Mouse (Mus musculus) heart, postnatal 36 days (tissue): ENCODE results near the gene Sec14l5. TPM values are rescaled to one million over a fixed set of nuclear protein-coding genes. Genes with fewer than 3 reads are reported as not detected.

Experiments used
- DNase-seq, 2 experiments: peaks; one replicate each; pipeline ENCODE4 v3.0.0; 2021 to 2022
- intact Hi-C: fragments of 180-260 bp; cut with DNase I; formaldehyde crosslinking; loops from one replicate; pipeline ENCODE4 v1.15.1; 2025
- total RNA-seq, 2 experiments: library from RNA; stranded (reverse); gene quantifications; 2 replicates each; pipeline ENCODE4 v1.2.3; 2021

Gene Sec14l5
- total RNA-seq, 2 experiments from 2014 or later: 0.51 to 0.78 TPM

- DNase-seq: no peak
- intact Hi-C loops: no loop called here
These were observed 3.6 kb downstream of the Sec14l5 start for GRCm38 (mm10) chr16:5150544-5150943.

- intact Hi-C loops: no loop called here
- DNase-seq: no peak
These were observed 6.6 kb downstream of the Sec14l5 start for GRCm38 (mm10) chr16:5153299-5154026.

- intact Hi-C loops: no loop called here
- DNase-seq: no peak
These were observed 8.1 kb downstream of the Sec14l5 start for GRCm38 (mm10) chr16:5155014-5155413.

- no peak for DNase-seq
- intact Hi-C loops: no loop called here
These were observed 9.6 kb downstream of the Sec14l5 start for GRCm38 (mm10) chr16:5156495-5156894.

- intact Hi-C loops: no loop called here
- DNase-seq: no peak
These were observed 10.2 kb downstream of the Sec14l5 start for GRCm38 (mm10) chr16:5157113-5157512.

GRCm38 (mm10) chr16:5159248-5159647, 12.3 kb downstream of the Sec14l5 start:
- intact Hi-C loops: no loop called here
- no peak for DNase-seq

- intact Hi-C loops: no loop called here
- DNase-seq: no peak
These were observed 17.4 kb downstream of the Sec14l5 start for GRCm38 (mm10) chr16:5164327-5164726.

GRCm38 (mm10) chr16:5168038-5168437, 21.1 kb downstream of the Sec14l5 start:
- intact Hi-C loops: no loop called here
- DNase-seq: no peak

GRCm38 (mm10) chr16:5168829-5169228, 21.9 kb downstream of the Sec14l5 start:
- intact Hi-C loops: no loop called here
- peak; percentile 48 to 62 for DNase-seq

- DNase-seq: no peak
- intact Hi-C loops: no loop called here
These were observed 25.7 kb downstream of the Sec14l5 start for GRCm38 (mm10) chr16:5172636-5173035.

GRCm38 (mm10) chr16:5183310-5183975, 36.5 kb downstream of the Sec14l5 start:
- intact Hi-C loops: no loop called here
- no peak for DNase-seq

- no peak for DNase-seq
- intact Hi-C loops: no loop called here
These were observed 37.2 kb downstream of the Sec14l5 start for GRCm38 (mm10) chr16:5184101-5184500.

GRCm38 (mm10) chr16:5184956-5185355, 38.0 kb downstream of the Sec14l5 start:
- intact Hi-C loops: no loop called here
- DNase-seq: no peak

GRCm38 (mm10) chr16:5185691-5186090, 38.8 kb downstream of the Sec14l5 start:
- intact Hi-C loops: no loop called here

GRCm38 (mm10) chr16:5186234-5186633, 39.3 kb downstream of the Sec14l5 start:
- intact Hi-C loops: no loop called here
- DNase-seq: peak in 1 of 2 experiments; percentile 28

More at GRCm38 (mm10) chr16:5185691-5186090, 38.8 kb downstream of the Sec14l5 start:
- no peak for DNase-seq

GRCm38 (mm10) chr16:5195080-5195479, 48.2 kb downstream of the Sec14l5 start:
- intact Hi-C loops: loop anchor here (2.0 to 5.0 kb wide), 2 partner anchors 48 to 143 kb away; partner anchors contain the start of genes Sec14l5 and Ubn1
- peak; percentile 57 to 62 for DNase-seq

GRCm38 (mm10) chr16:5202681-5203080, 55.8 kb downstream of the Sec14l5 start:
- intact Hi-C loops: loop anchor here (1.0 to 2.0 kb wide), 2 partner anchors 42 to 52 kb away; partner anchors contain the start of gene Eef2kmt
- peak; percentile 51 to 69 for DNase-seq

- peak; percentile 28 to 42 for DNase-seq
- intact Hi-C loops: loop anchor here (2.0 kb wide), 1 partner anchor 52 kb away; the partner anchor contains the start of gene Eef2kmt
These were observed 56.3 kb downstream of the Sec14l5 start for GRCm38 (mm10) chr16:5203200-5203599.

GRCm38 (mm10) chr16:5203668-5204433, 56.9 kb downstream of the Sec14l5 start, which contains the start of gene Nagpa:
Gene Nagpa (minus strand): TSS chr16:5204012.
- DNase-seq: peak; percentile 73 to 80
- intact Hi-C loops: loop anchor here (2.0 kb wide), 1 partner anchor 51 kb away; the partner anchor contains the start of gene Eef2kmt

- intact Hi-C loops: no loop called here
- peak in 1 of 2 experiments; percentile 38 for DNase-seq
These were observed 58.6 kb downstream of the Sec14l5 start for GRCm38 (mm10) chr16:5205431-5205970.
